Mouse (Mus musculus) erythroblast, embryonic 14.5 days (primary cell): ENCODE measurements around the gene Tex21.

Source experiments
- GATA1 ChIP-seq: IDR thresholded peaks from 2 replicates; pipeline ENCODE4 v1.6.1; 2012; ENCODE audit warnings: low read length, inconsistent platforms, mixed read lengths
- TAL1 ChIP-seq: IDR thresholded peaks from 3 replicates; pipeline ENCODE4 v1.6.1; 2012; ENCODE audit warnings: low read length, inconsistent platforms, mixed read lengths

- TF ChIP-seq TAL1 (no peak), GATA1 (no peak)
Measured at GRCm38 (mm10) chr12:76190940-76191339, 55.6 kb downstream of the Tex21 start.
